Mouse (Mus musculus) embryonic facial prominence, embryonic 11.5 days (tissue): ENCODE data around the gene Palb2. TPM values are rescaled to one million over a fixed set of nuclear protein-coding genes. Genes with fewer than 3 reads are reported as not detected.
A peak's percentile ranks its signal among the peaks of the same experiment; 100 is the strongest.
"Not testable (repeated sequence)": the region's sequence is repeated elsewhere in the genome, so short reads cannot be mapped to it uniquely, and the experiment has no call there.

Experiments
- ATAC-seq: fragments of 200-750 bp; cut with Nextera tagmentation; replicated peaks from 2 replicates; pipeline ENCODE4 v1.8.0; 2017; ENCODE audit warnings: low read depth; ENCODE audit not compliant: insufficient number of reproducible peaks, low FRiP score, low TSS enrichment
- DNase-seq: peaks from one replicate; pipeline ENCODE4 v3.0.0-alpha.2; 2015; ENCODE audit warnings: low spot score
- H3K27ac ChIP-seq: fragments of 300-500 bp; sonication (generic); replicated peaks from 2 replicates; pipeline ENCODE4 v1.5.1; 2014; ENCODE audit warnings: mild to moderate bottlenecking, low read depth, low read length, control low read depth
- H3K27me3 ChIP-seq: fragments of 300-500 bp; sonication (generic); 2 replicates; pipeline ENCODE4 v1.6.1; 2014; ENCODE audit warnings: mild to moderate bottlenecking, low read length, moderate library complexity, mixed read lengths; ENCODE audit not compliant: control insufficient read depth, insufficient read depth
- H3K36me3 ChIP-seq: fragments of 300-500 bp; sonication (generic); replicated peaks from 2 replicates; pipeline ENCODE4 v1.6.1; 2014; ENCODE audit warnings: low read depth, mild to moderate bottlenecking, low read length, moderate library complexity, mixed read lengths; ENCODE audit not compliant: control insufficient read depth, insufficient read depth
- H3K4me1 ChIP-seq: fragments of 300-500 bp; sonication (generic); 2 replicates; pipeline ENCODE4 v1.6.1; 2014; ENCODE audit warnings: low read length, mixed read lengths; ENCODE audit not compliant: control insufficient read depth, insufficient read depth
- H3K4me2 ChIP-seq: fragments of 300-500 bp; sonication (generic); 2 replicates; pipeline ENCODE4 v1.6.1; 2014; ENCODE audit warnings: low read depth, mild to moderate bottlenecking, control low read depth, low read length, moderate library complexity
- H3K4me3 ChIP-seq: fragments of 300-500 bp; sonication (generic); 2 replicates; pipeline ENCODE4 v1.5.1; 2014; ENCODE audit warnings: low read depth, low read length, control low read depth
- H3K9ac ChIP-seq: fragments of 300-500 bp; sonication (generic); replicated peaks from 2 replicates; pipeline ENCODE4 v1.6.1; 2014; ENCODE audit warnings: mild to moderate bottlenecking, control low read depth, low read length
- H3K9me3 ChIP-seq: fragments of 300-500 bp; sonication (generic); replicated peaks from 2 replicates; pipeline ENCODE4 v1.6.1; 2016; ENCODE audit warnings: mild to moderate bottlenecking, low read length, inconsistent platforms, mixed read lengths; ENCODE audit not compliant: control insufficient read depth
- WGBS: fragments of 180-500 bp; shearing (Covaris S2); extraction: QIAGEN DNeasy Blood & Tissue Kit; methylation state at CpG from one replicate; pipeline ENCODE4 v1.1.7; 2014; 5-methylcytosine and 5-hydroxymethylcytosine counted together
- polyA plus RNA-seq: library from polyadenylated mRNA; unstranded; fragments of >200 nt; fragmentation: Nextera tagmentation; extraction: Ambion mirVana; gene quantifications from 2 replicates; pipeline ENCODE4 v1.2.1, GENCODE M21; 2014

The Palb2 gene
- polyA plus RNA-seq, 1 experiment from 2014 or later: 19.0 TPM

DNA sequence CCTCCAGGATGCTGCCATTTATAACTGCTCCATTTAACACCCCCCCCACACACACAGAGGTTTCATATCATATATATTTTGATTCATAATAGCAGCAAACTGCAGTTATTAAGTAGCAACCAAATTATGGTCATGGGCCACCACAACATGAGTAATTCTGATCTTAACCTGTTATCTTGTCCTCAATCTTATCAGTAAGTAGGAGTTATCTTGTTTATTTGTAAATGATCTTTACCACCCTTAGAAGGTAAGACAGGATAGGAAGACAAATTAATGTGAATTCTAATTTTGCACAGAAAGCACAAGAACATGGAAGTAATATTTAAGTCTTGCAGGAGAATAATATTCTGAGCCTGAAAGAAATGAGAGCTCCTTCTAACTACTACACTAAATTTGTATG, 951 bp downstream of the Palb2 start:
- Histone ChIP-seq H3K36me3 (no peaks in the 10 kb centered on the region; the same call in none of the 2 replicates), H3K27me3 (no peaks in the 10 kb centered on the region), H3K9me3 (no peaks in the 10 kb centered on the region), H3K4me3 (peak overlapping the region; percentile 78), H3K9ac (no peak overlapping the region), H3K4me1 (no peaks in the 10 kb centered on the region), H3K27ac (no peak overlapping the region), H3K4me2 (peak overlapping the region; percentile 64)
- no peak for DNase-seq
- ATAC-seq: no peak

- H3K27me3 ChIP-seq: no peaks in the 10 kb centered on the region
- no peak overlapping the region for H3K4me2 ChIP-seq
- no peaks in the 10 kb centered on the region for H3K9me3 ChIP-seq
- WGBS: 95% methylated on average over 11 of the region's 11 CpGs
- no peak overlapping the region for H3K4me3 ChIP-seq
- H3K27ac ChIP-seq: no peak overlapping the region
- no peak for ATAC-seq
- no peak for DNase-seq
- no peaks in the 10 kb centered on the region; the same call in none of the 2 replicates for H3K36me3 ChIP-seq
- H3K9ac ChIP-seq: no peak overlapping the region
- H3K4me1 ChIP-seq: no peaks in the 10 kb centered on the region
Measured at GRCm38 (mm10) chr7:122126946-122127345, 5.8 kb downstream of the Palb2 start.

GRCm38 (mm10) chr7:122125636-122126035, 7.1 kb downstream of the Palb2 start:
- ATAC-seq: no peak
- H3K27me3 ChIP-seq: no peaks in the 10 kb centered on the region
- no peaks in the 10 kb centered on the region for H3K4me1 ChIP-seq
- H3K9me3 ChIP-seq: no peaks in the 10 kb centered on the region
- DNase-seq: peak; percentile 8
- no peaks in the 10 kb centered on the region; the same call in none of the 2 replicates for H3K36me3 ChIP-seq
- H3K27ac ChIP-seq: no peak overlapping the region
- WGBS: 73% methylated on average over 8 of the region's 8 CpGs
- no peak overlapping the region for H3K4me2 ChIP-seq
- no peak overlapping the region for H3K9ac ChIP-seq
- no peak overlapping the region for H3K4me3 ChIP-seq

GRCm38 (mm10) chr7:122123518-122123917, 9.3 kb downstream of the Palb2 start:
- Histone ChIP-seq H3K4me2 (no peak overlapping the region), H3K27me3 (no peaks in the 10 kb centered on the region), H3K9ac (no peak overlapping the region), H3K9me3 (no peaks in the 10 kb centered on the region), H3K27ac (no peak overlapping the region), H3K4me3 (no peak overlapping the region), H3K36me3 (no peaks in the 10 kb centered on the region; the same call in none of the 2 replicates), H3K4me1 (no peaks in the 10 kb centered on the region)
- WGBS: 85% methylated on average over 4 of the region's 4 CpGs
- no peak for ATAC-seq
- no peak for DNase-seq

DNA sequence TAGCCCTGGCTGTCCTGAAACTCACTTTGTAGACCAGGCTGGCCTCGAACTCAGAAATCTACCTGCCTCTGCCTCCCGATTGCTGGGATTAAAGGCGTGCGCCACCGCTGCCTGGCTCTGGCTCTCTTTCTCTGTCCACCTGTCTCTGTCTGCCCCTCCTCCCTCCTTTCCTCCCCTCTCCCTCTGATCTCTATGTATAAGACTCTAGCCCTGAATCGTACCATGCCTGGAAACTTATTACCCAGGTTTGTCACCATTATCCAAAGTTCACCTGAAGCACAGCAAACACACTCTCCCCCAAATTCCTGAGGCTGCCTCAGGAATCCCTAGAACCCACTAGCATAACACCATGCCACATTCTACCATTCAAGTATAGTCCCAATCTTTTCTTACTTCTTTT, 24.6 kb downstream of the Palb2 start:
- Histone ChIP-seq H3K4me3 (no peak overlapping the region), H3K27ac (no peak overlapping the region), H3K9ac (no peak overlapping the region), H3K27me3 (no peaks in the 10 kb centered on the region), H3K36me3 (peaks cover 3% of the 10 kb centered on the region), H3K9me3 (no peaks in the 10 kb centered on the region), H3K4me1 (no peaks in the 10 kb centered on the region), H3K4me2 (no peak overlapping the region)
- WGBS: 95% methylated on average over 6 of the region's 6 CpGs
- ATAC-seq (no peak), DNase-seq (no peak)

DNA sequence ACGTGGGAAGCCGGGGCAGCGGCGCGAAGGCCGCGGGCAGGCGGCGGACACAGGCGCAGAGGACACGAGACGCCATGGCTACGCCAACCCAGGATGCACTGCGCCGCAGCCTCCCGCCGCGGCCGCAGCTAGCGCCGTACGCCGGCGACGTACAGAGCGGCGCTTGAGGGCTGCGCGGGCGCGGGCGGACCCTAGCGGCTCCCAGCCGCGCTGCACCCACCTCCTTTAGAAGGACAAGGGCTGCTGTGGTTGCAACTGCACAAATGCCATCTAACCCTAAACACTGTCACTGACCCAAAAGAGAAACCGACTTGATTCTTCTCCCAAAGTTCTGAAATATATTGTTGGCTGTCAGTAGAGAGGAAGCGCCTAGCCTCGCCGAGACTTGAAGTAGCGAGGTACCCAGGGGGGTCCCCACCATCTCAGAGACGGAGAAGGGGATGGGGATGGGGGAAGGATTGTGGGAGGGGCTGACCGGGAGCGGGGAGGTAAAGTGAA, 31.0 kb downstream of the Palb2 start, which contains the start of gene Ndufab1:
TSS of gene Ndufab1 (minus strand) at position 140 of the 498 bp plus-strand sequence.
- Histone ChIP-seq H3K9ac (peak within 1 kb of the TSS; percentile 83), H3K36me3 (no peaks in the 10 kb centered on the region; the same call in 1 of the 2 replicates), H3K4me1 (no peaks in the 10 kb centered on the region; the same call in 1 of the 2 replicates), H3K27ac (no peak within 1 kb of the TSS), H3K4me2 (peak within 1 kb of the TSS; percentile 66), H3K4me3 (peak within 1 kb of the TSS; percentile 74), H3K9me3 (no peaks in the 10 kb centered on the region), H3K27me3 (no peaks in the 10 kb centered on the region)
- 0% methylated on average over 31 of the region's 43 CpGs for WGBS
- peak; percentile 95 for DNase-seq
- ATAC-seq: peak; percentile 98

GRCm38 (mm10) chr7:122101014-122101746, 31.6 kb downstream of the Palb2 start:
- Histone ChIP-seq H3K9ac (peak overlapping the region; percentile 83), H3K4me3 (peak overlapping the region; percentile 74), H3K4me2 (peak overlapping the region; percentile 66)
- not testable (repeated sequence) for H3K9me3 ChIP-seq, H3K36me3 ChIP-seq, H3K27ac ChIP-seq, H3K27me3 ChIP-seq, H3K4me1 ChIP-seq
- 6% methylated on average over 24 of the region's 28 CpGs for WGBS
- peak; percentile 39 for DNase-seq
- ATAC-seq: peak; percentile 63

DNA sequence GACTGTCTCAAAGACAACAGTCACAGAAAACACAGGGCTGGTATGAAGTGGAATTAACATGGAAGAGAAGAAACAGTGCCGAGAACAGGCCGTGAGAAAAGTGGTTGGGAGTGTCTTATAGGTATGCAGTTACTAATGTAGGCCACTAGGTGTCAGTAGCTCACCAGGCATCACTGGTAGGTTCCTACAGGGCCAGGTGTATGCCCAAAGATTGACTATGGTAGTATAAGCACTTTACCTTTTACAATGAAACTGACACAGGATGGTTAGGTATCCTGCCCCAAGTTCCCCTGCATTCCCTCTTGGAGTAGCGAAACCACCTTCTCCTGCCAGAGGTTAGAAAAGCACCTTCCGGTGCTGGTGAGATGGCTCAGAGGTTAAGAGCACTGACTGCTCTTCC, 33.6 kb downstream of the Palb2 start:
- Histone ChIP-seq H3K9ac (no peak overlapping the region), H3K4me2 (no peak overlapping the region), H3K27ac (no peak overlapping the region), H3K4me1 (no peaks in the 10 kb centered on the region; the same call in 1 of the 2 replicates), H3K4me3 (no peak overlapping the region), H3K9me3 (no peaks in the 10 kb centered on the region), H3K27me3 (no peaks in the 10 kb centered on the region), H3K36me3 (peaks cover 14% of the 10 kb centered on the region)
- no peak for ATAC-seq
- WGBS: 68% methylated on average over 4 of the region's 4 CpGs
- peak; percentile 65 for DNase-seq
